Mouse (Mus musculus): ENCODE data around the gene Filip1.

DNA sequence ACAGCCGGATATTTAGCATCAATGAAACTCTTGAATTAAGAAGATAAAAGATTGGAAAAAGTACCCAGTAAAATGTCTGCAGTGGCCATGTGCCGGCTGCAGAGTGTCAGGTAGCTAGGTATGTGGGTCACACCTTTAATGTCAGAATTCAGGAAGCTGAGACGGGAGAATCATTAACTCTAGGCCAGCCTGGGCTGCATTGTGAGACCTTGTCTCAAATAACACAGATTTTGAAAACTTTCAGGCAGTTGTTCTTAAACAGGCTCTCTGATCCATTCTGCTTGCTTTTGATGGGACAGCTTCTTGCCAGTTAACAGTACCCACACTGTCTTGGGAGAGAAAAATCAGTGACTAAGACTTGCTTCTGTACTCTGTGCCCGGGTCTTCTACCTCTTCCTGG is 43.1 kb downstream of the Filip1 start:
- TF ChIP-seq CTCF (IDR thresholded peaks at IDR 0.05; ENCODE audit: insufficient read depth, low read length) (no peak), POLR2A (IDR thresholded peaks at IDR 0.05; ENCODE audit: borderline replicate concordance, extremely low read depth, low read depth, low read length) (no peak)
